ENCODE assay signal across 12 mouse cellular contexts in the genomic region with DNA sequence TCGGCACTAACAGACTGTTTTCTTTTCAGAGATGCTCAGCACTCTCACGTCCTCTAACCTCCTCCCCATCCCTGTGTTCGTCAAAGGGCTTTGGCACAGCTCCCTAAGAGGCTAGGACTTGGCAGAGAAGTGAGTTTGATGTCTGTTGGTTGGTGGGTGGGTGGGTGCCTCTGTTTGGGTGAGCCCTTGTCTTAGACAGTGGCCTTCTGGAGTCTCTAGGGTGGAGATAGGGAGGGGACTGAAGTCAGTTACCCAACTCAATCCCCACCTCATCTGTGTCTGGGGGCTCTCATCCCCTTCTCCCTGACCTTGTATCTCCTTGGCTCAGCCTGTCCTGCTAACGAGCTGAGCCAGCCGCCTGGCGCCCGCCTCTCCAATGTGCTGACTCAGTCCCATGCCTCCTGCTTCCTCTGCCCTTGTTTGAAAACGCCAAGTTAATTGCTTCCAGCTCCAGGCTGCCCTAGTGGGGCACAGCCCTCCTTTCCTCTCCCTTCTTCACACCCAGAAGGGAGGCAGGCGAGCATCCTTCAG. TPM values are rescaled to one million over a fixed set of nuclear protein-coding genes. Genes with fewer than 3 reads are reported as not detected.
DNase-seq lines count a peak whose midpoint lies in the region; ATAC-seq lines count a peak whose summit lies in the region.
"Had no signal": no experiment of that assay in that cellular context is flagged by ENCODE, and none has a peak within 500 bp of the region (broad histone marks: within the 10 kb centered on the region; RNA-seq: fewer than 3 reads in every experiment).

No protein-coding gene starts in this region.

- WGBS in heart, embryonic 10.5 days, result 28% methylated on average over 9 of the region's 9 CpGs
- 24% methylated on average over 9 of the region's 9 CpGs for WGBS in heart, embryonic 11.5 days (ENCODE audit: insufficient replicate concordance)
- WGBS in embryonic facial prominence, embryonic 11.5 days, result 27% methylated on average over 9 of the region's 9 CpGs
- 22% methylated on average over 9 of the region's 9 CpGs for WGBS in limb, embryonic 12.5 days

- peaks cover 50% of the 10 kb centered on the region for H3K27me3 ChIP-seq in heart, embryonic 10.5 days (ENCODE audit: insufficient read depth, poor library complexity, severe bottlenecking)
- H3K27me3 ChIP-seq in heart, embryonic 11.5 days (ENCODE audit: control insufficient read depth, insufficient read depth, low read length), result peaks cover 26% of the 10 kb centered on the region
- peaks cover 3% of the 10 kb centered on the region; the same call in 1 of the 2 replicates for H3K27me3 ChIP-seq in embryonic facial prominence, embryonic 11.5 days (ENCODE audit: control insufficient read depth, insufficient read depth, low read length)
- H3K27me3 ChIP-seq in limb, embryonic 12.5 days, result peaks cover 35% of the 10 kb centered on the region

- H3K4me3 ChIP-seq in heart, embryonic 10.5 days, result no peak overlapping the region
- H3K4me3 ChIP-seq in heart, embryonic 11.5 days (ENCODE audit: low read depth, low read length), result no peak overlapping the region
- H3K4me3 ChIP-seq in embryonic facial prominence, embryonic 11.5 days (ENCODE audit: low read depth, low read length), result no peak overlapping the region
- no peak overlapping the region for H3K4me3 ChIP-seq in limb, embryonic 12.5 days (replicated peaks)

- H3K27ac ChIP-seq in heart, embryonic 10.5 days, result no peak overlapping the region
- no peak overlapping the region for H3K27ac ChIP-seq in heart, embryonic 11.5 days (ENCODE audit: low read depth, low read length)
- H3K27ac ChIP-seq in embryonic facial prominence, embryonic 11.5 days (replicated peaks; ENCODE audit: low read depth, low read length), result no peak overlapping the region; the same call in 1 of the 2 replicates
- H3K27ac ChIP-seq in limb, embryonic 12.5 days, result no peak overlapping the region

- peaks cover 24% of the 10 kb centered on the region for H3K4me1 ChIP-seq in heart, embryonic 10.5 days
- no peaks in the 10 kb centered on the region for H3K4me1 ChIP-seq in heart, embryonic 11.5 days (ENCODE audit: control insufficient read depth, insufficient read depth, low read length)
- no peaks in the 10 kb centered on the region for H3K4me1 ChIP-seq in embryonic facial prominence, embryonic 11.5 days (ENCODE audit: control insufficient read depth, insufficient read depth, low read length)
- peaks cover 24% of the 10 kb centered on the region for H3K4me1 ChIP-seq in limb, embryonic 12.5 days (replicated peaks)

- peak; percentile 72 for DNase-seq in heart, embryonic 10.5 days (ENCODE audit: low spot score)
- peak; percentile 4 for DNase-seq in adipocyte (ENCODE audit: low spot score)
- peak; percentile 69 for DNase-seq in embryonic facial prominence, embryonic 11.5 days (ENCODE audit: low spot score)
- DNase-seq in ovary, postnatal 14 days (ENCODE audit: low spot score), result no peak
- no peak for DNase-seq in heart, postnatal 4 days
- DNase-seq in heart, postnatal 14 days, result no peak

- H3K36me3 ChIP-seq in heart, embryonic 10.5 days, result no peaks in the 10 kb centered on the region
- no peaks in the 10 kb centered on the region for H3K36me3 ChIP-seq in heart, embryonic 11.5 days (ENCODE audit: control insufficient read depth, insufficient read depth, low read length)
- no peaks in the 10 kb centered on the region for H3K36me3 ChIP-seq in embryonic facial prominence, embryonic 11.5 days (replicated peaks; ENCODE audit: control insufficient read depth, insufficient read depth, low read depth, low read length)
- H3K36me3 ChIP-seq in limb, embryonic 12.5 days, result no peaks in the 10 kb centered on the region

- H3K9me3 ChIP-seq in heart, embryonic 10.5 days, result no peaks in the 10 kb centered on the region
- no peaks in the 10 kb centered on the region for H3K9me3 ChIP-seq in heart, embryonic 11.5 days (replicated peaks; ENCODE audit: control insufficient read depth, low read length)
- no peaks in the 10 kb centered on the region for H3K9me3 ChIP-seq in embryonic facial prominence, embryonic 11.5 days (replicated peaks; ENCODE audit: control insufficient read depth, low read length)
- H3K9me3 ChIP-seq in limb, embryonic 12.5 days, result no peaks in the 10 kb centered on the region

- H3K9ac ChIP-seq in heart, embryonic 11.5 days (ENCODE audit: low read depth, low read length), result no peak overlapping the region
- no peak overlapping the region for H3K9ac ChIP-seq in embryonic facial prominence, embryonic 11.5 days (replicated peaks; ENCODE audit: low read length)
- H3K9ac ChIP-seq in limb, embryonic 12.5 days (replicated peaks), result no peak overlapping the region

- intact Hi-C loops in heart, postnatal 14 days (cut with DNase I), result loop anchor here (5.0 to 10.0 kb wide), 3 partner anchors 387 to 1347 kb away; no protein-coding TSS in a partner anchor

- no peak for ATAC-seq in heart, embryonic 11.5 days (replicated peaks; ENCODE audit: insufficient number of reproducible peaks, low FRiP score, low TSS enrichment)
- no peak for ATAC-seq in embryonic facial prominence, embryonic 11.5 days (replicated peaks; ENCODE audit: insufficient number of reproducible peaks, low FRiP score, low TSS enrichment, low read depth)
- peak; percentile 33; the same call in 1 of the 2 replicates for ATAC-seq in limb, embryonic 12.5 days (ENCODE audit: insufficient number of reproducible peaks, insufficient read depth, low FRiP score, low TSS enrichment, low read depth)

- no peak overlapping the region for H3K4me2 ChIP-seq in heart, embryonic 11.5 days
- H3K4me2 ChIP-seq in embryonic facial prominence, embryonic 11.5 days (ENCODE audit: low read depth, low read length), result no peak overlapping the region
- H3K4me2 ChIP-seq in limb, embryonic 12.5 days, result no peak overlapping the region

RNA-seq across cellular contexts. Expression of gene 4931429L15Rik, which starts 30.7 kb away (rescaled TPM):
- polyA plus RNA-seq in heart, embryonic 10.5 days (2016; fragmentation: Nextera tagmentation; extraction: Ambion mirVana), result not detected in 2 replicates
- polyA plus RNA-seq in heart, embryonic 11.5 days (2014; fragmentation: Nextera tagmentation; extraction: Ambion mirVana), result not detected in 2 replicates
- polyA plus RNA-seq in embryonic facial prominence, embryonic 11.5 days (2014; fragmentation: Nextera tagmentation; extraction: Ambion mirVana), result not detected in 2 replicates
- polyA plus RNA-seq in limb, embryonic 12.5 days (2016; fragmentation: Nextera tagmentation; extraction: Ambion mirVana), result not detected in 2 replicates
- not detected for total RNA-seq in heart, postnatal 4 days (2021)
- not detected for total RNA-seq in heart, postnatal 14 days (2021)
- total RNA-seq: common myeloid progenitor, adult 5-6 weeks; hematopoietic stem cell, adult 5-6 weeks; left cerebral cortex, postnatal 25 days; MEL had no signal

Comparison
In these comparisons a context has a peak if more than half of its experiments do, and no peak if none do; other contexts are left out.
1. DNase-seq: peak in heart, embryonic 10.5 days (single experiment), adipocyte (single experiment) and embryonic facial prominence, embryonic 11.5 days (single experiment); none in ovary, postnatal 14 days (single experiment), heart, postnatal 4 days (single experiment) and heart, postnatal 14 days (0 of 2).